Mouse (Mus musculus): ENCODE results near the gene Spg21. TPM values are rescaled to one million over a fixed set of nuclear protein-coding genes. Genes with fewer than 3 reads are reported as not detected.

Spg21 gene
- total RNA-seq, 2 experiments from 2014 or later = 29.6 to 39.8 TPM

DNA sequence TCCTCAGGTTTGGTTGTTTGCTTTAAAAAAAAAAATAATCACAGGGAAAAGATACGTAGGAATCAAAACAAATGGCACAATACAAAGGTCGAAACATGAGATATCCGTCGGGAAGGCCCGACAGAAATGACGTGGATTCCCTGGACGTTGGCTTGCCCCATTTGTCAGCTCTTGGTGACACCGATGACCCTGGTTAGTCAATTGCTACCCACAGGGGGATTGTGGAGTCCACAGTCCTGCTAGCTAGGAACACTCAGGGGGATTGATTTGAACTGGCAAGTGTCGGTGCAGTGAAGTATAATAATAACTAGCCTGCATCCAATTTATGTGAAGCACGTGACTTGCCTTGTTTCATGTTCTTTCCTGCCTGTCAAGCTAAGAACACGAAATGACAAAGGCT, 6.9 kb downstream of the Spg21 start:
- no peak for DNase-seq (ENCODE audit: extremely low spot score in 1 of 2, low spot score in 1 of 2)

DNA sequence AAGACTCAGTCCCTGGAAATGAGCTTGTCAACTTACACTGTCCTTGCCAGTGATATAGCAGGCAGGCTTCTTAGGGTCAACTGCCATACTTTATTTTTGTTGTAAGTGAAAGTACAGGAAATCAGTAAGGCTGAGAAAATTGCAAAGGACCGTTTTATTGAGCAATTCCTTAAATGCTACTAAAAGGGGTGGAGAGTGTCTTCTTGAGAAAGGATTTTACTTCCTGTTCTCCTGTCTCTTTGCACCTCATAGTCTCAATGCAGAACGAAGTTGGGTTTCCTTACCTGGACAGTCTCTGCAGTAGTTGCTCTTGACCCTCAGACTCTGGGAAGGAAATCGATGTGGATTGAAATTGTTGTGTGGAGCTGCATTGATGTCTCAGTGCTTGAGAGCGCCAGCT, 12.0 kb downstream of the Spg21 start:
- no peak for DNase-seq (ENCODE audit: extremely low spot score in 1 of 2, low spot score in 1 of 2)

DNA sequence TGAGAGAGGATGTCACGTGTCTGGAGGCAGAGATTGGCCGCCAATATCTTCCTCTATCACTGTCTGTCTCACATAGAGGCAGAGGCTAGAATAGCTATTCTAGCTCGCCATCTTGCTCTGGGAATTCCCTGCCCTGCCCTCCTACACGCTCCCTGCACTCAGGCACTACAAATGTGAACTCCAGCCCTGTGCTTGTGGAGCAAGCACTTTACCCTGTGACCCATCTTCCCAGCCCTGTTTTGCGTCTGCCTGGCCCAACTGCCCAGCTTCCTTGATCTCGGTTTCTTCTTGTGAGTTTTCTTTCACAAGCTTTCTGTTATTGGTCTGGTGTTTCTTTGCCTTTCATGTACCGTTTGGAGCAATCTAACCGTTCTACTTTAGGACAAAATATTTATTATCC, 18.4 kb downstream of the Spg21 start:
- no peak for DNase-seq (ENCODE audit: extremely low spot score in 1 of 2, low spot score in 1 of 2)

DNA sequence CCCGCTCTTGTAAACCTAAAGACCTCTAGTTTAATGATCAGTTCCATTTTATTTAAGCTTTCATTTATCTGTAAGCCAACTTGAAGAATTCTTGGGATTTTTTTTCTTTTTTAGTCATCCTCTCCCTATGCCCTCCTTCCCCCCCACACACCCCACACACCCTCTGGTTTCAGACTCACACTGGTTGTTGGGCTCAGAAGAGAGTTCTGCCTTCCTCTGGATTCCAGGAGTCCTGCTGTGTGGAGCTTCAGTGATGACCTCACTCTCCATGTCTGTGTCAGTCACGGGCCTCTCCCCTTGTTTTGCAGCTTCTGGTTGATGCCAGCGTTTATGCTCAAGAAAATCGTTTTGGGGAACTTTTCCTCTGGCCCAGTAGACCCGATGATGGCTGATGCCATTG, 19.3 kb downstream of the Spg21 start:
- DNase-seq (ENCODE audit: extremely low spot score in 1 of 2, low spot score in 1 of 2) = no peak

DNA sequence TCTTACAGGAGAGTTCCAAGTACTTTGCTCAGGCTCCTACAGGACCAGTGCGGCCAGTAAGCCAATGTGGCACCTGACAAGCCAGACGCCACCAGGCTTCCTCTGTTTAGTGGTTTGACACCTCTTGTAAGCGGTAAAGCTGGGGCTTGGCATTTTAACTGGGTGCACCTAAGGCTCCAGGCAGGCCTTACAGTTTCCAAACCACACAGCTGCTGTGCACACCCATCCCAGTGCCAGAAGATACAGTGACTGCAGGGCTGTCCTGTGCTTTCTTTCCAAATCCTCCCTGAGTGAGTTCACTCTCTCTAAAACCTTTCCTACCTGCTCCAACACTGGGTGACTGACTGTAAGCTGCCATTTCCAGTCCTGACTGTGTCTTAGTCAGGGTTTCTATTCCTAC, 30.7 kb downstream of the Spg21 start:
- DNase-seq (ENCODE audit: extremely low spot score in 1 of 2, low spot score in 1 of 2) = no peak

DNA sequence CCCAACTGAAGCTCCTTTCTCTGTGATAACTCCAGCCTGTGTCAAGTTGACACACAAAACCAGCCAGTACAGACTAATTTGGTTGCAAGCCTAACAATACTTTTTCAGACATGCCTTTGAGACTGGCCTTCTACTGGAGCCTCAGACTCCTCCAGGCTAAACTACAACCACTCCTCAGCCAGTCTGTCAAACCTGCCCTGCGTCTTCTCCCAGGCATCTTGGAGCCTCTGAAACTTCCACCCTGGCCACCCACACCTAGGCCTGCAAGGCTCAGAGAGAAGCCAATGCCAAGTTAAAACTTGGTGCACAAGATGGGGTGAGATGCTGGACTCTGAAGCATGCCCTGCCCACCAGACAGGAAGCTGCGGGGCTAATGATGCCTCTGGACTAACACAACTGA, 31.6 kb downstream of the Spg21 start:
- DNase-seq (ENCODE audit: extremely low spot score in 1 of 2, low spot score in 1 of 2) = no peak

DNA sequence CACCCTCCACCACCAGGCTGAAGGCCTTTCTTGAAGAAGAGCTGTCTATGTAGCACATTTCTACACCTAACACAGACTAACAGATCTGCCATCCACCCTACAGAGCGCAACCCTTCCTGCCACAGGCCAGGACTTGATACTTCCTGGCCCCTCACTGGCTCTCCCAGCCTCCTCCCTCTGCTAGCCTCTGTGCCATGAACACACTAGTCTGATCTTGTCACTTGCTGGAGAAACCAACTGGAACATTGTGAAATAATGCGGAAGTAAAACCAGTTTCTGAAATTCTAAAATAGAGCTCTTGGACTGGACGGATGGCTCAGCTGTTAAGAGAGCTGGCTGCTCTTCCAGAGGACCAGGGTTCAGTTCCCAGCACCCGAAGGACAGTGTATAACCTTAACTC, 32.1 kb downstream of the Spg21 start:
- no peak for DNase-seq (ENCODE audit: extremely low spot score in 1 of 2, low spot score in 1 of 2)

DNA sequence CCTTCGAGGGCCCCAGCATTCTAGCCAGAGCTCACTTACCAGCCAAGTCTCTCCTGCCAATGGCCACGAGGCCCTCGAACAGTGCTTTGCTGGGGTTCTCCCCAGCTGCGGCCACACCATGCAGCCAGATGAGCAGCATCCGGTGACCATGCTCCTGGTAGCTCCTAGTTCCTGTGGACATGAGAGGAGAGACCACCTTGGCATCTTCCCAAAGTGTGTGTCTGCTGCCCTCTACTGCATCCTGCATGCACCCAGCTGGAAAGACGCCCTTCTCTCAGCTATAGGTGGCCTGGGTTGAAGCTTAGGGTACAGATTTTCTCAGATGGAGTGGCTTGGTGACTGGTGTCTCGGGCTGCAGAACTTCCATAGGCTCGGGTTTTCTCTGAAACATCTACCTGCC, 41.4 kb downstream of the Spg21 start:
- DNase-seq (ENCODE audit: extremely low spot score in 1 of 2, low spot score in 1 of 2) = no peak

DNA sequence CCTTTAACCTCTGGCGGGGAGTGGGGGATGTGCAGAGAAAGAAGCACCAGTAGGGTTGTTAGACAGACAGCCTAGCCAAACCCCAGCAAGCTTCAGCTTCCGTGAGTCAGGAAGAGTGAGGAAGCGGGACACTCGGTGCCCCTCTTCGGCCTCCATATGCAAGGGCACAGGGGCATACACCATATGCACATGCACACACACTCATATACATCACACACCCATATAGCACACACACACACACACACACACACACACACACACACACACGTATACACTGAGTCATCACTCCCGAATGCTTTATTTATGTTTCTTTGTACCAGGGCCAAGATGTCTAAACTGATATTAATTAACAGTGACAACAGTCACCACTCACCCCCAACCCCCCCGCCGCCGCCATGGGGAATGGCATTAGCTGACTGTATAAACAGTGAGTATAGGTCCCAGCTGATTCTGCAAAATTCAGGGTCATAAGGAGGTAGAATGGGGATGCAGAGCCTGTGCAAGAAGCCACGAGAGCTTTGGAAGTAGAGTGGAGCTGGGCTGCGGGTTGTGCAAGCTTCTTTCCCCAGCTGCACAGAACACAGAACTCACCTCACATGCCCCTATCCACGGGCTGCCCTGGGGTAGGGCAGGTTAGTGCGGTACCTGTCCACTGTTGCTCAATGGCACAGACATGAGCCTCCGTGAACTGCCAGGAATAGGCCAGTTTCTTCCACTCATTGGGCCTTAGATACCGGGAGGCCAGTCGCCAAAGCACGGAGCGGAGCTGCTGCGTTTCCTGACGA, 42.2 kb downstream of the Spg21 start:
- no peak for DNase-seq (ENCODE audit: extremely low spot score in 1 of 2, low spot score in 1 of 2)

DNA sequence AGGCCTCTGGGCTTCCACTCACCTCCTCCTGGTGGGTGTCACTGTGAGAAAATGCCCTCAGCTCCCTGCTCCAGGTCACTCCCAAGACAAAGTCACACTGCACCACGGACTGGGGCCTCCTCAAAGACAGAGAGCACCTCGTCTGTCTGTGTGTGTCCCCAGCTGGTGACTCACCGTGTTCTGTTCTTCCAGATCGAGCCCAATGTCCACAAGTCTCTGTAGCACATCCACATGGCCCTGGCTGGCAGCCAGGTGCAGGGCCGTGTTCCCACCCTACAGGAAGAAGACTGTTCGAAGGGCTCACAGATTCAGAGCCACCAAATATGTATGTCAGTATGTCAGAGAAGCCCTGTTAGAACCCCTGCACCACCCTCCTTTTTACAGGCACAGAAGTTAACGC, 47.7 kb downstream of the Spg21 start:
- DNase-seq (ENCODE audit: extremely low spot score in 1 of 2, low spot score in 1 of 2) = no peak

DNA sequence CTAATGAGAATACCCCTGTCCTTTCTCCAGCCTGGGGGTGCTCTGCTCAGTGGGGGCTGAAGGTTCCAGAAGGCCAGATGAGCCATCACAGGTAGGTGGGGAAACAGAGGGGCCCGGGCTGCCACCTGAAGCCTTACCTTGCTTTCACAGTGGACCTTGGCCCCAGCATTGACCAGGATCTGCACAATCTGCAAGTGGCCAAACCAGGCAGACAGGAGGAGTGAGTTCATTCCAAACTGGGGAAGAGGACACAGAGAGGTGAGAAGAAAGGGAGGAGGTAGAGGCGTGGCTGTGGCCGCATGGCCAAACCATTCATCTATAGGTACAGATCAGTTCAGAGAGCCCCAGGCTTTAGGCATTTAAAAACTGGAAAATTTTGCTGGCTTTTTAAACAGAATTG, 51.8 kb downstream of the Spg21 start:
- no peak for DNase-seq (ENCODE audit: extremely low spot score in 1 of 2, low spot score in 1 of 2)

DNA sequence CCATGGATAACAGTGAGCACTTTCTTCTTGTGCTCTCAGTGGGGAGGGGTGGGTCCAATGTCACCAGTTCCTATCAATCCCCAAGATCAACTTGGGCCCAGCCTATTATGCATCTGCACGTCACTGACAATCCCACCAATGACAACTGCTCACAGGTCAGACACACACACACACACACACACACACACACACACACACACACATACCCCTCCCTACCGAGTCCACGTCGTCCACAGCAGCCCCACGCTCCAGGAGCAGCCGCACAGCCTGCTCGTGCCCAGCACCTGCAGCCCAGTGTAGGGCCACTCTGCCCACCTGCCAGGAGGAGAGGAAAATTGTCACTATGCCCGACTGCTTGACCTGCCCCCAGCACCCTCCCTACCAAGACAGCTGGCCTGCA, 53.7 kb downstream of the Spg21 start:
- DNase-seq (ENCODE audit: extremely low spot score in 1 of 2, low spot score in 1 of 2) = no peak

DNA sequence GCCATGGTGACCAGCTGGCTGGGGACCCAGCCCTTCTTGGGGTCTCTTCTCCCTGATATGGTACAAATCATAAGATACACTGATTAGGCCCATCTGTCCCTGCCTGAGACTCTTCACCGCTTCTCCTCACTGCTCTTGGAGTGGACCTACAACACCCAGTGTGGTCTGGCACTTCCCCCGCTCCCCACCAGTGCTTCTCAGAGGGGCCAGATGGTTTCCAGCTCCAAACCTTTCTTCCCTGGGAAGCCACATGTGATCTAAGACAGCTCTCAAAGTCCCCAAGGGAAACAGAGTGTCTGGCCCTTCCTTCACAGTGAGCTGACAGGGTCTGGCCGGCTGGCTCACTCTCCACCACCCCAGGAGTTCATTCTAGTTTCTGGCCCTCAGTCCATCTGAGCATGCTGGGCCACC, 54.1 kb downstream of the Spg21 start:
- DNase-seq (ENCODE audit: extremely low spot score in 1 of 2, low spot score in 1 of 2) = no peak

DNA sequence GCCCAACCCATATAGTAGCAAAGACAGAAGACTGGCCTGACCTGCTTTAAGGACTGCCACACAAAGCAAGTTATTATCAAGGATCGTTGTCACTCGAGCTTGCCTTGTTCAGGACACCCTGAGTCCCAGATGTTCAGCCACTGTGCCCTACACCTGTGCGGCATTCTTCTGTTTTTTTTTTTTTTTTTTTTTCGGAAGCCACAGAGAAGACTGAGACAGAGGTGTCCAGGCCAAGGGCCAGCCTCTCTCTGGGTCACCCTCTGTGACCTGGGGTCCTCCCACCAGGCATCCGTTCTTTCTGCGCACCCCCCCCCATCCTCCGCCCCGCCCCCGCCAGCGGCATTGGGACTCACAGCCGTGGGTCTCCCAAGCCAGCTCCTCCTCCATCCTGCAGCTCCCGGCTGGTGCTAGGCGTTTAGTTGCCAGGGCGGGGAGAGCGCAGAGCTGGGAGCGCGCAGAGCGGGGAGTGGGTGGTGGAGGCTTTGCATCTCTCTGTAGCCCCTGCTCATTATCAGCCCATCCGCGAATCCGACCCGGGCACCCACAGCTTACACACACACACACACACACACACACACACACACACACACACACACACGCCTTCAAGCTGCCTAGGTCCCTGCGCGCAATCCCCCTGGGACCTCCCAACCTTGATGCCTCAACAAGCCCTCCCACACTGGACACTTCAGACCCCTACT, 59.2 kb downstream of the Spg21 start, which contains the start of gene Ankdd1a:
TSS of gene Ankdd1a (minus strand) at position 387 of the 698 bp plus-strand sequence.
- DNase-seq (ENCODE audit: extremely low spot score in 1 of 2, low spot score in 1 of 2) = peak; percentile 28 to 58

DNA sequence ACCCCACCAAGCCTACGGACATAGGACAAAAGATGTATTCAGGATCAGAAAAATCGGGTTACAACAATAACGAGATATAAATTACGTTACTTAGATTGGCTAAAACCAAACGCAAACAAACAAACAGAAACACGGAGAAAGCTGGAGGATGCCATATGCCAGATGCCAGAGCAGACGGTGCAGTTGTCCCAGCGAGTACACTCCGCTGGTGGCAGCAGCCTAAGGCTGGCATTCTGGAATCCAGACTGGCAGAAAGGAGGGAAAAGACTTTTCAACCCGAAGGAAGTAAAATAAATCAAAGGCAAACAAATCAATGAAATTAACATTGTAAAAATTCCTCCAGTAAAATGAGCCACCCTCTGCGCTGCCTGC, 59.7 kb downstream of the Spg21 start:
- DNase-seq (ENCODE audit: extremely low spot score in 1 of 2, low spot score in 1 of 2) = peak; percentile 26 to 32

DNA sequence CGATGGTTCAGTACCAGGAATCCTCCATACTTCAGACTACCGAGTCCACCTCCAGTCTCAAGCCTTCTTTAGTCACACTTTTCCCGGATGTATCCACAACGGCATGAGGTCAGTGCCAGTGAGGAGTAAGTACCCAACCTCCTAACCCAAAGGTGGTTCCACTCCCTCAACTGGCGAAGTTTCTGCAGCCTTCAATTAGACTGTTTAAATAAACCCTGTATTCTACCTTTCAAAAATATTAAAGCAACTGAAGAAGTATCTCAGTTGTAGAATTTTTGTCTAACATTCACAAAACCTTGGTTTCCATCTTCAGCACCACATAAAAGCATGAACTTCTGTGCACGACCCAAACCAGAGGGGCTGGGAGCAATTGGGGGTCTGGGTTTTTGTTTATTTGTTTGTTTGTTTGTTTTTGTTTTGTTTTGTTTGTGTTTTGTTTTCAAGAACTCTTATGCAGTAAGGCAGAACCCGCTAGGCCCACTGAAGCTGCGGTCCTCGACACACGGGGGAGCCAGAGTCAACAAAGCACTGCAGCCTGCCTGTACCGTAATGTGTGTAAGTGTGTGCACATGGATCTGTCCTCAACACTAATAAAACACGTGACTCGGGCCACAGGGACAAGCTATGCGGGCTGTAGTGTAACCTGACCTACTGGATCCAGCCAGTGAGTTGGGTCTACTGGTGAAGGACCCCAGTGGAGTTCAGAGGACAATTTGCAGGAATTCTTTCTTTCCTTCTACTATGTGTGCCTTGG, 63.0 kb downstream of the Spg21 start:
- peak; percentile 68 to 83 for DNase-seq (ENCODE audit: extremely low spot score in 1 of 2, low spot score in 1 of 2)

DNA sequence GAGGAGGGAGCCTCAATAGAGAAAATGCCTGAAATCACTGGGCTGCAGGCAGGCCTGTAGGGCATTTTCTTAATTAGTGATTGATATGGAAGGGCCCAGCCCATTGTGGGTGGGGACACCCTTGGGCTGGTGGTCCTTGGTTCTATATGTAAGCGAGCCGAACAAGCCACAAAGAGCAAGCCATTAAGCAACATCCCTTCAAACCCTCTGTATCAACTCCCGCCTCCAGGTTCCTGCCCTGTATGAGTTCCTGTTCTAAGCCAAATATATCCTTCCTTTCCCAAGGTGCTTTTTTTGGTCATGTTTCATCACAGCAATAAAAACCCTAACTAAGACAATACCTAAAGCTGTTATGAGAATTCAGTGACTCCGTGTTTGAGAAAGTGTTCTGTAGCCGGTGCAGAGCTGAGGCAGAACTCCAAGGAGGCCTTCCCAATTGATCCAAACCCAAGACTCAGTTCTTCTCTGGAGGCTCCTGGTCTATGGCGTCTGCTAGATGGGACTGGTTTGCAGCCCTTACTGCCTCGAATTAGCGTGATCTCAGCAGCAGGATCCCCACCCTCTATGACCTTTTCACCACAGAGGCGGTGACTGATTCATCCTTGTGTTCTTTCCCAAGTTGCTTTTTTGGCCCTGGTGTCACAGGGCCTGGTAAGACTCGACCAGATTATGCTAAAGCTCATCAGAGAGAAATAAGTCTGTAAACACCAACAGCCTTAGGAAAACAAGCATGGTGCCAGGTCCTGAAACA, 64.9 kb downstream of the Spg21 start:
- no peak for DNase-seq (ENCODE audit: extremely low spot score in 1 of 2, low spot score in 1 of 2)

DNA sequence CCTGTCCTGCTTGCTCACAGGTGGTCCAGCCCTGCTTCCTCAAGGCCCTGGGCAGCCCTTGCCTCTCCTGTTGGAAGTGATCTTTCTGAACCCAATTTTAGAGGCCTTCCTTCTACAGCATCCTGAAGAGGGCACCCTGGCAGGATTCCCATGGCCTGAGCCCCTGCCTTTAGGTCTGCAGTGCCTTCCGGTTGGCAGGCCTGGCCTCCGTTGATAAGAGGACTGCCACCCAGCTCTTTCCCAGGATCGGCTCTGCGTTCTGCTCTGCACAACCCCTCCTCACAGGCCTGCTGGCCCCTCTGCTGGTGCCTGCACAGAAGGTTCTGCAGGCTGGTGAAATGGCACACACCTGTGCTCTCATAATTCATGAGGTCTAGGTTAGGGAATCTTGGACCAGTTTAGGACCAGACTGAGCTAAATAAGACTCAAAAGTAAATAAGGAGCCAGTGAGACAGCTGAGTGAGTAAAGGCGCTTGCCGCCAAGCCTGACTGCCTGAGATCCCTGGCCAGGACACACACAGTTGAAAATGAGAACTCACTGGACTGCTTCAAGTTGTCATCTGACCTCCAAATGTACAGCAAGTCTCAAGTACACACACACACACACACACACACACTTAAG, 67.8 kb downstream of the Spg21 start:
- no peak for DNase-seq (ENCODE audit: extremely low spot score in 1 of 2, low spot score in 1 of 2)

DNA sequence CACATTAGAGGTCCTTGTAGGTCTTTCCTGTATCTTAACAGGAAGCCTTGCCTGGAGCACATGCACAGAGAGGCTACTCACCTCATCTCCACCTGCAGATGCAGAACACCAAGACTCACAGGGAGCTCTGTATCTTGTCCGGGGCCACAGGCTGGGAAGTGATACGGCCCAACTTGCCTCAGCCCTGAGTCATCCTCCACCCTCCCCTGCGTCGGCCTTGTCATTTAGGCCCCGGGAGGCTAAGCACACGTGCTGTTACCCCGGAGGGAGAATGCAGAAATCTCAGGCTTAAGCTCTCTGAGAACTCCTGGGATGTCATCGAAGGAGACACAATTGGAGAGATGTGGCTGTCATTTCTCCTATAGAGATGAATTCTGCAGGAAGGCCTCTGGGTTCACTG, 68.9 kb downstream of the Spg21 start:
- no peak for DNase-seq (ENCODE audit: extremely low spot score in 1 of 2, low spot score in 1 of 2)

DNA sequence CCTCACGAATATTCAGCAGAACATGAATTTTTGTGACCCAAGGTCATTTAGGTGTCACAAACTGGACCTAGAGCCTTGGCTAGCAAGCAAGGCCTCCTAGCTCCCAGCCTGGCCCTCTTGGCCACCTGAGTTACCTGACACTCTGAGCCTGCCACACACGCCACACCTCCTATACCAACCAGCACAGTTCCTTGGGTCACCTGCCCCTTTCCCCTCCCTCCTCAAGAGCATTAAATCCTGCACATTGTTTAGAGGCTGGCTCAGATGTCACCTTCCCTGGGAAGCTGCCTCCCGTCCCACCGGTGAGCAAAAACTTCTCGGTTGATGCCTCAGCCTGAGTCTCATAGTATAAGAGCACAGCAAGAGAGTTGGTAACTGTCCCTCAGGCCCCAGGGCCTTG, 70.5 kb downstream of the Spg21 start:
- no peak for DNase-seq (ENCODE audit: extremely low spot score in 1 of 2, low spot score in 1 of 2)

Data from layer of hippocampus, postnatal 25 days (tissue).